Mouse (Mus musculus): ENCODE measurements around the gene Grb10.

The Grb10 gene

GRCm38 (mm10) chr11:11966220-11966619 lies 72.3 kb downstream of the Grb10 start:
- DNase-seq: no peak

GRCm38 (mm10) chr11:11965501-11966125 lies 72.9 kb downstream of the Grb10 start:
- peak; percentile 77 to 90 for DNase-seq

GRCm38 (mm10) chr11:11964729-11965128 lies 73.8 kb downstream of the Grb10 start:
- DNase-seq: no peak

GRCm38 (mm10) chr11:11963587-11963986 lies 74.9 kb downstream of the Grb10 start:
- no peak for DNase-seq

DNA sequence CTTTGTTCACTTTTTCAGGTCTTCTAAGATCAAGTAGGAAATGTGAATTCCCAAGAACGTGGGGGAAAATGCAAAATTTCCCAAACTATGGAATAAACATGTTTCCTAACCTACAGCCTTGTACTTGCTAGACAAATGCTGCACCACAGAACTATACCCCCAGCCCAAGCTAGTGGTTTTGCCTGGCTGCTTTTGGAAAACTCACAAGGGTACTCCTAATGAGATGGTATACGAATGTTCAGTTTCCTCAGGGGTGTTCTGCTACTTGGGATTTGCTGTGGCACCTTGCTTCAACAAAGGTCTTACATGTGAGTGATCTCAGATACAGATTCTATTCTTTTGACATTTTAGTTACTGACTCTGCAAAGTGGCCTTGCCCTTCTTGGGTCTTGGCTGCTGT lies 75.4 kb downstream of the Grb10 start:
- DNase-seq: no peak

DNA sequence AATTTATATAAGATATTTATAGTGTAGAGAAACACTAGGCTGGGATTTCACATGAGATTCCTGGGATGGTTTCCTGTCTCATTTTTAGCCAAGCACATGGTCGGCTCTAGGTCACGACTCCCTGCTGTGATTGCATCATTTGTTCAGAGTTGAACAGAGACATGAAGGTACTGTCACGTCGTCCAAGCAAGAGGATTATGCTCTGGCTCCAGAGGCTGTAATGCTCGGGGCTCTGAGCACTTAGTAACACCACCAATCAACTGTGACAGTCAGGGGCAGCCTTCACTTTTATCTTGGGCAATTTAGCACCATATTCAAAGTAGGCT lies 75.9 kb downstream of the Grb10 start:
- DNase-seq: no peak

GRCm38 (mm10) chr11:11961917-11962628 lies 76.4 kb downstream of the Grb10 start:
- peak in 1 of 2 experiments; percentile 28 for DNase-seq

- DNase-seq: no peak
These were observed 77.6 kb downstream of the Grb10 start for GRCm38 (mm10) chr11:11960858-11961257.

GRCm38 (mm10) chr11:11960227-11960626 lies 78.3 kb downstream of the Grb10 start:
- DNase-seq: no peak

DNA sequence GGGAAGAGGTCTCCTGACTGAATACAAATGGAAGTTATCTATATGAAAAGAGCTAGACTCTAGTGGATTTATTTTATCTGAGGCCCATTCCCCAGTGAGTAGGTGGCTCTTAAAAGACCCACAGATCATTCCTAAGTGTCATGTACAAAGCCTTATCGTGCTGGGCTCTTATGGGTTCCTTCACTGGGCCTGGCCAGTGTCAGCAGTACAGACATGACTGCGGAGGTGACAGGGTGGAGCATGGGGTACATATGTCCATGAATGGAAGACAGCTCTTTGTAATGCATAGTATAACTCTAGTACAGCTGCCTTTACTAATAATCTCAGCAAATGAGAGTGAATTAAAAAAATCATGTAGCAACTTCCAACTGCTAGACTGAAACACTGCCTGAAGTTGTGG lies 80.0 kb downstream of the Grb10 start:
- no peak for DNase-seq

DNA sequence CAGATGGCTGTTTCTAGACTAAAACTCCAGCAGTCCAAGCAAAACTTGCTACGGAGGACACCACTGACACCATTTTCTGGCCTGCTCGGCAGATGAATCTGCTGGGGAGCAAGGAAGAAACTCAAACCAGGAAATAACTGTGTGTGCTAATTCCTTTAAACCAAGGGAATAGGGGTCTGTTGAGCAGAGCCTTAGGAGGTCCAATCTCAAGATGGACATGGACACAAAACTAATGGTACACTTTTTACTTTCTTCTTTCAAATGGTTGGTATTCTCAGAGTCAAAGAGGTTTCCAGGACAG lies 80.5 kb downstream of the Grb10 start:
- no peak for DNase-seq

GRCm38 (mm10) chr11:11957211-11958060 lies 81.0 kb downstream of the Grb10 start:
- no peak for DNase-seq

DNA sequence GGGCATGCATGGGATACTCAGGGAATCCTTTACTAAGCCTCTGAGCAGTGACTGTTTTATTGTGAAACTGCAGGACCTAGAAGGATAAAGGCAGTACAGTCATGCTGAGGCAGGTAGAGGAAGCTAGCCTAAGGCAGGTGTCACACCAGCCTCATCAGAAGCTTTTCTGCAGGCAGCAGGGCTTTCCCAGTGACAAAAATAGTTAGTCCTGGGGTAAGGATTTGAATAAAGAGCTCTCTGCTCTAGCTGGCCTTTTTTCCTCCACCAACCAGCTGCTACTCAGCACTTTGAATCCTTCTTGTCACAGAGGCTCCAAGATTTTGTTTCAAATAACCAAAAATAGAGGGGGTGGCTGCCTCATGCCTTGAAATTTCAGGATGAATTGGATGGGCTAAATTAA lies 82.7 kb downstream of the Grb10 start:
- no peak for DNase-seq

GRCm38 (mm10) chr11:11954606-11955005 lies 83.9 kb downstream of the Grb10 start:
- no peak for DNase-seq

DNA sequence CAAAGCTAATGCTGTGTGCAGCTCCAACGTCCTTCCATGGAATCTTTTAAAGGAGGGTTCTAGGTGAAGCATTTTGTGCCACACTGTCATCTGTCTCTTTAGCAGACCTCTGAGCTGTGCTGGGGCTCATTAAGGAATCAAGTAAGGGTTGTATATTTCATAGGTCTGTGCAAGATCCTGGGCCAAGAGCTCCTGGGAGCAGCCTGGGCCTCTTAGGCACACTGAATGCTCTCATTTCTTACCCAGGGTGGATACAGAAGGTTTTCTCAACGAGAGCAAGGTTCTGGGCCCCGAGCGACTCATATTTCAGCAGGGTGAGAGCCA lies 84.4 kb downstream of the Grb10 start:
- no peak for DNase-seq

DNA sequence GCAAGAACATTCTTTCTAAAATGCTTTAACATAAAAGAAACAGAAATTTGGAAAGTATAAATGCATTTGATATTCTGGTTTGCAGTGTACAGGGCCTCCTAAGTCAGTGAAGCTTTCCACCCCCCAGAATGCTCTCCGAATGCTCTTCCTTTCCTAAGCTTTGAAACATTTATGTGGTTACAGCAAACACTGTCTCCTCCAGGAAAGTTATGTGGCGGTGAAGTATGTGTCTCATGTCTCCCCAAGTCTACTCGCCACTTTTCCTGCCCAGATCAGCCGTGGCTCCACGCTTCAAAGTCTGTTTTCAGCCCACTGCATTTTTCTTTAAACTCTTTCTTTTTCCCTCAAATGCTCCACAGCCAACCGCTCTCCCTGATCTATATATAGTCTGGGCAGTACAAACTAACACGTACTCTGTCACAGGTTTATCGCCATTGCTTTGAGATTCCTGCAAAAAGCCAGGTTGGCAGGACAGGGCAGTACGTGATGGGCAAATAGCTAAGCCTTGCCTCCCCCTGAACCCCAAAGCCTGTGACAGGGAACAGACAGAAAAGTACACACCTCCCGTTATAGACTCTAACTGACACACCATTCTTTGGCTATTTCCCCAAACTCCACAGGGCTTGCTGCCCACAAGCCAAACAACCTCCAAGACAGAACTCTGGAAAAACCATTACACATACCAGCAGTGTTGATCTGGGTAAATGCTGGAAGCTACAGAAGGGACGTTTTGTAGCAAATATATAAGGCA lies 84.9 kb downstream of the Grb10 start:
- no peak for DNase-seq

DNA sequence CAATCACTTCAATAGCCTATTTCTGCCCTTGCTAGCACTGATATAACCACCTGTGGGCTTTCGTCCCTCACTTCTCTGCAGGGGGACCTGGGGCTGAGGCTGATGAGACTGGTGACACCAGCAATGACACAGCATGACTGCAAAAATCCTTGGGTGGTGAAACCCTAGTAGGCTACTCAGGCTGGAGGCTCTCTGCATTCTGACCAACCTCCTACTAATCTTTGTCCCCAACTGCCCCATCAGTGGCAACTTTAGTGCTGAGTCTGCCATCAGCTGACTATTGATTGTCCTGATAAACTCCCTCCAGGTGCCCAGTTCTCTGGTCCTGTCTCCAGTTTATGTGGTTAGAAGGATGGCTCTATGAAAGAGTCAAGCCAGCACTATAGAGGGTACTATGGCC lies 85.9 kb downstream of the Grb10 start:
- no peak for DNase-seq

GRCm38 (mm10) chr11:11948988-11949365 lies 89.5 kb downstream of the Grb10 start:
- DNase-seq: no peak

DNA sequence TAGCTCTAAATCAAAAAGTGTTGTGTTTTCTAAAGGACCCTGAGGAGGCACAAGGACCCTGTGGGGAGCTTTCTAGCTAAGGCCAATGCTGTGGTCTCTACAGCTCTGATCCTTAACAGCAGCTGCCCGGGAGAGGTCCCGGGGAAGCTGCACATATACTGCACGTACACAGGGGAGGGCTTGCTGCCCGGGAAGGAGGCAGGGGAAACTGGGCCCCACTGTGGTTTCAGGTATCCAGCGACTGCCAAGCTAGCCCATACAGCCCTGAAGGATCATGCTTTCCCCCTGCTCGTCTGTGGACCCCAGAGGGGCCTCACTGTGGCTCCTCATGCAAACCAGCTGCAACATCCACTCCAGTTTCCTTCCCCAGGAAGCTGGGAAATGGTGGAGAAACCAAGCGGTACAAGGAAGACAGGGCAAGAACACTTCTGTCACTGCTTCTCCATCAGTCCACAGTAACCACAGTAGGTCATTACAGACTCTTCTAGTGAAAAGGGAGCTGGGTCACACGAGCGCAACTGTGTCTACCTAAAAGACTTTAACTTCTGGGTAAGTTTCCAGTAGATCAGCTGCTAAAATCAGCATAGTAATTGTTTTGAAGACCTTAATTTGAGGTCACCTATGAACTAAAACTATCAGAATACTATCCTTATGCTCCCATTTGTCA lies 90.0 kb downstream of the Grb10 start:
- DNase-seq: no peak

- DNase-seq: no peak
These were observed 90.6 kb downstream of the Grb10 start for GRCm38 (mm10) chr11:11947857-11948256.

- no peak for DNase-seq
These were observed 92.7 kb downstream of the Grb10 start for GRCm38 (mm10) chr11:11945766-11946165.

- DNase-seq: no peak
These were observed 93.7 kb downstream of the Grb10 start for GRCm38 (mm10) chr11:11944814-11945213.

- DNase-seq: no peak
These were observed 94.5 kb downstream of the Grb10 start for GRCm38 (mm10) chr11:11944082-11944349.

Measured in kidney, postnatal 25 days (tissue).